Mouse (Mus musculus) gastrocnemius, postnatal 14 days (tissue): ENCODE results near the gene Cd83. TPM values are rescaled to one million over a fixed set of nuclear protein-coding genes. Genes with fewer than 3 reads are reported as not detected.

ENCODE experiments used
- DNase-seq: peaks from one replicate; pipeline ENCODE4 v3.0.0; 2021; ENCODE audit warnings: mixed read lengths
- intact Hi-C: fragments of 180-260 bp; cut with DNase I; formaldehyde crosslinking; loops from one replicate; pipeline ENCODE4 v1.15.1; 2025; ENCODE audit warnings: low total_unique reads
- total RNA-seq, 2 experiments: library from RNA; stranded (reverse); gene quantifications; 2 replicates each; pipeline ENCODE4 v1.2.3; 2021

Gene Cd83
- total RNA-seq, 2 experiments from 2014 or later, result 0.73 to 1.8 TPM

DNA sequence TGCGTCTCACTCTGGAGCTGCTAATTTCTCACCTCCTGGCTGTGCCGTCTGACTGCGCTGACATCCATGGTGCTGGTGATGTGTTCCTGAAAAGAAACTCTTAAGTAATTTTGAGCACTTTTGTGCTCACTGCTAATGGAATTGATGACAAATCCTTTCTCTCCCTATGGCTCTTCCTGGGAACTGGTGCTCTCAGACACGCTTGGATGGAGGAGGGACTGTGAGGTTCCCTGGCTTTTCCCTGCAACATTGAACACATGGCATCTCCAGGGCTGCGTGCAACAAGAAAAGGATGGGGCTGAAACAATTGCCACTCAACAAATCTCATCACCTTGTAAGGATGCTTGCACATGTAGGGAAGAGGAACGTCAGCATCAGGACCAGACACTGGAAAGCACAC, 11.6 kb upstream of the Cd83 start:
- intact Hi-C loops, result no loop called here
- DNase-seq, result no peak

DNA sequence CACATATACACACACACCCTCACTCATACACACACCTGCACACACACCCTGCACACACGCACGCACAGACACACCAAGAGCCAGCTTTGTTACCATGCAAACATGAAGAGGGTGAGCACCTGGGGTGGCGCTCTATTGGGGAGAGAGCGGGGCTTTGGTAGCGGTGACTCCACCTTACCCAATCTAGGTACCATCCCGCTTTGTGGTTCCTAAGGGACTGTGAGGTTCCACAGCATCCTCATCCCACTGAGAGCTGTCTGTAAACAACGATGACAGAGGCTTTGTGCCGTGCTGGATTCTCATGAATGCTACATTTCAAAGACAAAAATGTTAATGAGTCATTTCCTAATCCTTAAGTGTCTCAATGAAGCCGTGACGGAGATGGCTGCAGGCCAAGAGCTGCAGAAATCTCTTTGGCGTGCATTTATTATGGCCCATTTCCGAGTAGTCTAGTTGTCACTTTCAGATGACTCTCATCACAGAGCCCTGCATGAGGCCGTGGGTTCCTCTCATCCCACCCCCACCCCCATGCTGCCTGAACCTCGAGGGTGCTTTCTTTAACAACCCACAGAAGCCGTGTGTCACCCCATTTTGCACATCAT, 10.5 kb upstream of the Cd83 start:
- intact Hi-C loops, result no loop called here
- DNase-seq, result peak; percentile 38

GRCm38 (mm10) chr13:43774605-43775426, 9.8 kb upstream of the Cd83 start:
- intact Hi-C loops, result no loop called here
- no peak for DNase-seq

DNA sequence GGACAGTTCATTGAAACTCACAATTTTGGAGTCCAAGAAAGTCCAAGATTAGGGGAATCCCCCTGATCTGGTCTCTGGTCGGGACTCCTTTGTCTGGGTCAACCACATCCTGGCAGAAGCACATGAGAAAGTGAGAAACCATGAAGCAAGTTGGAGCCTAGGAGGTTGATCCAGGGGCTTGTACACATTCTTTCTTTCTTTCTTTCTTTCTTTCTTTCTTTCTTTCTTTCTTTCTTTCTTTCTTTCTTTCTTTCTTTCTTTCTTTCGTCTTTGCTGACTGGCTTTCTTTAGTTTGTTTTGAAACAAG, 9.2 kb upstream of the Cd83 start:
- no peak for DNase-seq
- intact Hi-C loops, result no loop called here

DNA sequence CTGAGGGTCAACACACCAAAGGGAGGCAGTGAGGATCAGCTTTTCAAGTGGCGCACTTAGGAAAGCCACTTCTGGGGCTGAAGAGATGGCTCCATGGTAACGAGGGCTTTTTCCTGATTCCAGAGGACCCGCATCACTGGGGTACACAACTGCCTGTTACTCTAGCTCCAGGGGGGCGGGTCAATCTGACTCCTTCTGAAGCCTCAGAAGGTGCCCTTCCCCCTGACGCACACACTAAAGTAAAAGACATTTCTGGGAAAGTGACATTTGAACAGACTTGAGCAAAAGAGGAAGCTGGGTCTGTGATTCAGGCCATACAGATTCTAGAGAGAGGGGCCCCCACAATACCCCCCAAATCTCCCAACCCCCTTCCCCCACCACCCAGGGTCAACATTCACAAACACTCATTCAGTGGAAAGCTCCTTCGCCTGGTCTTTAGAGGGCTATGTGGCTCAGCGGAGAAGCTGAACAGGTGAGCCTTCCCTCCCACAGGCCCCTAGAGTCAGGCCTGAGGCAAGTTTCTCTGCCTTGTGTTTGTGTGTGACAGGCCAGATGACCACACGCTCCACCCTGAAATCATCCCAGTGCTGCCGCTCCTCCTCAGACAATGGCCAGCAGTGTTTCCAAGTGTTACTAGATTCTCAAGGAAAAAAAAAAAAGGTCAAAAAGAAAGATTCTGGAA, 7.1 kb upstream of the Cd83 start:
- no peak for DNase-seq
- intact Hi-C loops, result no loop called here

GRCm38 (mm10) chr13:43778021-43778649, 6.4 kb upstream of the Cd83 start:
- intact Hi-C loops, result no loop called here

GRCm38 (mm10) chr13:43778971-43779370, 5.6 kb upstream of the Cd83 start:
- intact Hi-C loops, result no loop called here
- no peak for DNase-seq

More at GRCm38 (mm10) chr13:43778021-43778649, 6.4 kb upstream of the Cd83 start:
- no peak for DNase-seq

GRCm38 (mm10) chr13:43780071-43780470, 4.5 kb upstream of the Cd83 start:
- DNase-seq, result no peak
- intact Hi-C loops, result no loop called here

- DNase-seq, result no peak
- intact Hi-C loops, result no loop called here
These were observed 1.1 kb downstream of the Cd83 start for GRCm38 (mm10) chr13:43785712-43786072.

DNA sequence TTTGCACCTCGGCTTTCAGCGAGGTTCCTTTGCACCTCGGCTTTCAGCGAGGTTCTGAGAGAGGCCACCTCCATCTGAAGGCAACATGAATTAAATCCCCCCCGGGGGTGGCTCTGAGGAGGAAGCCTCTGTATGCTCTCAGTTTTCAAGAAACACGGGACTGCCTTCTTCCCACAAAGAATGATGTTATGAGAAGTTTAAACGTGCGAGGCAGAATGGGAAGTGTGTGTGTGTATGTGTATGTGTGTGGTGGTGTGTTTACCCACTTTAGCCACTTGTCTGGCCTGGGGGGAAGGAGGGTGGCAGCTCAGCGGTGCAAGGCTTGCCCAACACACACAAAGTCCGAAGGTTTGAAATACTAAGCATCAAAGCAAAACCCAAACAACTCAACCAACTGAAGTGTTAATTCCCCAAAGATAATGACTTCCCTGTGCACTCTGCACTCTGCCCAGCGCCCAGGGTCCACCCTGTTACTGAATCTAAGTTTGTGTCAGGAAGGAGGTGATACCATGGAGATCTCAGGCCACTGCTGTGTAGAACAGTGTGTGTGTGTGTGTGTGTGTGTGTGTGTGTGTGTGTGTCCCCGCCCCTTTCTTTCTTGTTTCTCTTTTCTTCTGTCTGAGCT, 1.7 kb downstream of the Cd83 start:
- intact Hi-C loops, result no loop called here
- no peak for DNase-seq

DNA sequence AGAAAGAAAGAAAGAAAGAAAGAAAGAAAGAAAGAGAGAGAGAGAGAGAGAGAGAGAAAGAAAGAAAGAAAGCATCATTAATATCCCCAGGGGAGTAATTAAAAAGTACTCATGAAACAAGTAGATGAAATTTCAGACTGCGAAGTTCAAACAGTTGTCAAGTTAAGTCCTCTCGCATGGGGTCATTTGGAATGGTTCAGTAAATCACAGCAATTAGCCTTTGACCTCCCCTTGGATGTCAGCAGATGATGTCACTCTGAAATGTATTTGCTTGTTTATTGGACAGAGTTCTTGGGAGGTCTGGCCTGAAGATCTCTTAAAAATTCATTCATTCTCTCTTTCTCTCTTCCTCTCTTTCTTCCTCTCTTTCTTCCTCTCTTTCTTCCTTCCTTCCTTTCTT, 2.7 kb downstream of the Cd83 start:
- intact Hi-C loops, result no loop called here
- no peak for DNase-seq

- no peak for DNase-seq
- intact Hi-C loops, result no loop called here
These were observed 3.5 kb downstream of the Cd83 start for GRCm38 (mm10) chr13:43788071-43788470.

- intact Hi-C loops, result no loop called here
- no peak for DNase-seq
These were observed 4.5 kb downstream of the Cd83 start for GRCm38 (mm10) chr13:43788983-43789645.

DNA sequence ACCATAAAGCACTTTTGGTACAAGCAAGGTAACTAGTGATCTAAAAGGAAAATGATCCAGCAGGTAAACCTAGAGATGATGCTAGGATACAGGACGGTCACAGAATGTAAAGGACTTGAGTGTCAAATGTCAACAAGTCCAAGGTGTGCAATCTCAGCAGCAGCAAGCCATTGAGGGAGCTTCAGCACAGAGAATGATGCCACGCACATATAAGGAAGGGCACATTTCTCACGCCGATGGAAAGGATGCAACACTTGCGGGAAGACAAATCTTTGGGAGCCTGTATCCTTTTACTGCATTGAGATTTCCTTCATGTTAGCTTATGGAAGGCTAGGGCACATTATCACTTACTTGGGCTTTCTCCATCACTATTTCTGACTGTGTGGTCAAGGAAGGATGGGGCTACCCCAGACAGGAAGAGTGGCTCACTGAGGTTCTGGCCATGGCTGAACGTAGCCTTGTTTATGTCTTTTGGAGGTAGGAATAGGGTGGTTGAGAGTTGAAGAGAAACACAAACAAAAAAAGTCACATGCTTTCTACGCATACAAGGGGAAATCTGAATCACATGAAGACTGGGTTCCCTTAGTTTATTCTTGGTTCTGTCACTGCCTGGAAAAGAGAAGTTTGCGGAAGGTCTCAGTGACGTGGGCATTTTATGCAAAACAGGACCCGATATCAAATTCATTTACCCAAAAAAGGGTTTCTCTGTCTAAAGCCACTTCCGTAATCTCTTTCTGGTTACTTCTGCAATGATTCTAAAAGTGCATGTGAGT, 5.8 kb downstream of the Cd83 start:
- intact Hi-C loops, result no loop called here
- DNase-seq, result no peak

- intact Hi-C loops, result no loop called here
- peak; percentile 36 for DNase-seq
These were observed 10.8 kb downstream of the Cd83 start for GRCm38 (mm10) chr13:43795334-43795733.

- intact Hi-C loops, result no loop called here
- no peak for DNase-seq
These were observed 14.1 kb downstream of the Cd83 start for GRCm38 (mm10) chr13:43798655-43799054.

DNA sequence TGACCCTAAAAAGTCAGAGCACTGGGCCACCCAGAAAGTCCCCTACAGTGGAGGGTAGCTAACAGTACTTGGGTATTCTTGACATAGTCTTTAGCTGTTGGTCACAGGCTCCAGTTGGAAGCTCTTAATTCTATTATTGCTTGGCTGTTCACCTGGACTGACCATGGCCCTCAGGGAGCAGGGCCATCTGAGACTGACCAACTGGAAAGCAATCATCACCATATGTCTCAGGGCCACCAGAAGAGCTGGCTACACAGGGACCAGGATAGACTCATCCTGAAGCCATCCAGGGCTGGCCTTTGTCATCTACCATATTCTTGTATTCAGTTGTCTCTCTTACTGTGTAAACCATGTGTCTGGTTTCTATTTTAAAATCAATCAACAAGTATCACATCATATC, 15.6 kb downstream of the Cd83 start:
- no peak for DNase-seq
- intact Hi-C loops, result loop anchor here (10.0 kb wide), 1 partner anchor 1165 kb away; no protein-coding TSS in a partner anchor

GRCm38 (mm10) chr13:43801961-43802360, 17.4 kb downstream of the Cd83 start:
- intact Hi-C loops, result loop anchor here (10.0 kb wide), 1 partner anchor 1163 kb away; no protein-coding TSS in a partner anchor
- DNase-seq, result no peak
